Mouse (Mus musculus): ENCODE measurements around the gene Eya2. TPM values are rescaled to one million over a fixed set of nuclear protein-coding genes. Genes with fewer than 3 reads are reported as not detected.

Eya2 gene
- total and polyA plus RNA-seq, 3 experiments, result not detected

- no peak overlapping the region for H3K4me3 ChIP-seq (ENCODE audit: low read depth, low read length)
- DNase-seq (ENCODE audit: low spot score) (no peak), ATAC-seq (ENCODE audit: extremely low read depth, insufficient number of reproducible peaks, low FRiP score, poor library complexity, severe bottlenecking) (no peak)
- H3K4me1 ChIP-seq (ENCODE audit: insufficient read depth, low read depth, low read length), result no peaks in the 10 kb centered on the region
- peaks cover 14% of the 10 kb centered on the region for H3K9me3 ChIP-seq (replicated peaks)
- H3K27me3 ChIP-seq (ENCODE audit: insufficient read depth, low read length), result peaks cover 2% of the 10 kb centered on the region; the same call in 1 of the 2 replicates
- no peaks in the 10 kb centered on the region for H3K36me3 ChIP-seq (replicated peaks)
- no peak for TF ChIP-seq GATA2 (IDR thresholded peaks at IDR 0.05; ENCODE audit: borderline replicate concordance, low read depth, low read length)
- no peak for TF ChIP-seq CTCF (IDR thresholded peaks at IDR 0.05; ENCODE audit: low read depth, low read length)
- no peak for TF ChIP-seq POLR2AphosphoS5 (IDR thresholded peaks at IDR 0.05; ENCODE audit: insufficient replicate concordance, low read depth, low read length)
- no peak for TF ChIP-seq TAL1 (conservative IDR thresholded peaks at IDR 0.05; ENCODE audit: low read depth, low read length)
- no peak for TF ChIP-seq GATA1 (IDR thresholded peaks at IDR 0.05; ENCODE audit: borderline replicate concordance, low read length)
Observed at GRCm38 (mm10) chr2:165597536-165597935, 2.7 kb downstream of the Eya2 start.

DNA sequence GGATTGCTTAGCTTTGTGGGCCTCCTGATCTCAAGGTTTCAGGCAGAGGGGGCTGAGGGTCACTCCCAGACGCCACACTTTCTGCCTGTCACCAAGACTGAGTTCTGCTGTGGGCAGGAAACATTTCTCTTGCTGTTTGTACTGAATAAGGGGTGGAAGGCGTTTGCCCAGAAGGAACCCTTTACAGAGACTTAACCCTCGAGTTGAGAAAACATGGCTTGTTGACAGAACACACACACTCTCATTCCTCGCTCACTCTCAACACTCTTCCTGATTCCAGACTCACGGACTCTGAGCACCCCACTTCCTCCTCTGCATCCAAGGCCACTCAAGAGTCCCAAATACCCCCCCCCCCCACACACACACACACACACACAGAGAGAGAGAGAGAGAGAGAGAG, 3.3 kb downstream of the Eya2 start:
- no peak for TF ChIP-seq GATA1 (IDR thresholded peaks at IDR 0.05; ENCODE audit: borderline replicate concordance, low read length)
- TF ChIP-seq TAL1 (conservative IDR thresholded peaks at IDR 0.05; ENCODE audit: low read depth, low read length), result no peak
- TF ChIP-seq POLR2AphosphoS5 (IDR thresholded peaks at IDR 0.05; ENCODE audit: insufficient replicate concordance, low read depth, low read length), result no peak
- TF ChIP-seq GATA2 (IDR thresholded peaks at IDR 0.05; ENCODE audit: borderline replicate concordance, low read depth, low read length), result no peak
- no peak for TF ChIP-seq CTCF (IDR thresholded peaks at IDR 0.05; ENCODE audit: low read depth, low read length)
- DNase-seq (ENCODE audit: low spot score) (no peak), ATAC-seq (ENCODE audit: extremely low read depth, insufficient number of reproducible peaks, low FRiP score, poor library complexity, severe bottlenecking) (no peak)
- Histone ChIP-seq H3K4me1 (ENCODE audit: insufficient read depth, low read depth, low read length) (no peaks in the 10 kb centered on the region), H3K9me3 (replicated peaks) (peaks cover 14% of the 10 kb centered on the region), H3K4me3 (ENCODE audit: low read depth, low read length) (no peak overlapping the region), H3K27me3 (ENCODE audit: insufficient read depth, low read length) (peaks cover 2% of the 10 kb centered on the region; the same call in 1 of the 2 replicates), H3K36me3 (replicated peaks) (no peaks in the 10 kb centered on the region)

DNA sequence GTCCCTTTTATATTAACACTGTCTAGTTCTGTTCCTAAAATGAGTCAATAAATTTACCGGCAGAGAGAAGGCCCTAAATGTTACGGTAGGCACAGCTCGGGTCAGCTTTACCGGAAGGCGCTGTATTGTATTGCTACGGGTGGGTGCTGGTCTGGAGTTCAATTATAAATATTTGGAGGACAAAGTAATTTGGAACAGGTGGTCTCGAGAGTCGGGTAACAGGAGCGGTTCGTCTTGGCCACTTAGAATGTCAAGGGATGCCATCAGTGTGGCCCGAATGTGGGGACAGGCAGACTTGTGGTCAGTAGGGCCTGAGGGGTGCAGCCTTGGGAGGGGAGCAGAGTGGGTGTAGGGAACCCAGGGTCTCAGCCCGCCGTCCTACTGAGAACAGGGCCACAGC, 4.7 kb downstream of the Eya2 start:
- Histone ChIP-seq H3K27me3 (ENCODE audit: insufficient read depth, low read length) (peaks cover 2% of the 10 kb centered on the region; the same call in 1 of the 2 replicates), H3K9me3 (replicated peaks) (peaks cover 7% of the 10 kb centered on the region), H3K4me3 (ENCODE audit: low read depth, low read length) (no peak overlapping the region), H3K4me1 (ENCODE audit: insufficient read depth, low read depth, low read length) (no peaks in the 10 kb centered on the region), H3K36me3 (replicated peaks) (no peaks in the 10 kb centered on the region)
- DNase-seq (ENCODE audit: low spot score) (no peak), ATAC-seq (ENCODE audit: extremely low read depth, insufficient number of reproducible peaks, low FRiP score, poor library complexity, severe bottlenecking) (no peak)
- TF ChIP-seq POLR2AphosphoS5 (IDR thresholded peaks at IDR 0.05; ENCODE audit: insufficient replicate concordance, low read depth, low read length) (no peak), CTCF (IDR thresholded peaks at IDR 0.05; ENCODE audit: low read depth, low read length) (no peak), GATA1 (IDR thresholded peaks at IDR 0.05; ENCODE audit: borderline replicate concordance, low read length) (no peak), GATA2 (IDR thresholded peaks at IDR 0.05; ENCODE audit: borderline replicate concordance, low read depth, low read length) (no peak), TAL1 (conservative IDR thresholded peaks at IDR 0.05; ENCODE audit: low read depth, low read length) (no peak)

GRCm38 (mm10) chr2:165600926-165601325, 6.1 kb downstream of the Eya2 start:
- Histone ChIP-seq H3K27me3 (ENCODE audit: insufficient read depth, low read length) (peaks cover 2% of the 10 kb centered on the region; the same call in 1 of the 2 replicates), H3K36me3 (replicated peaks) (no peaks in the 10 kb centered on the region), H3K4me3 (ENCODE audit: low read depth, low read length) (no peak overlapping the region), H3K4me1 (ENCODE audit: insufficient read depth, low read depth, low read length) (no peaks in the 10 kb centered on the region), H3K9me3 (replicated peaks) (no peaks in the 10 kb centered on the region)
- DNase-seq (ENCODE audit: low spot score), result no peak
- ATAC-seq (ENCODE audit: extremely low read depth, insufficient number of reproducible peaks, low FRiP score, poor library complexity, severe bottlenecking), result no peak
- TF ChIP-seq GATA2 (IDR thresholded peaks at IDR 0.05; ENCODE audit: borderline replicate concordance, low read depth, low read length) (no peak), GATA1 (IDR thresholded peaks at IDR 0.05; ENCODE audit: borderline replicate concordance, low read length) (no peak), TAL1 (conservative IDR thresholded peaks at IDR 0.05; ENCODE audit: low read depth, low read length) (no peak), POLR2AphosphoS5 (IDR thresholded peaks at IDR 0.05; ENCODE audit: insufficient replicate concordance, low read depth, low read length) (no peak), CTCF (IDR thresholded peaks at IDR 0.05; ENCODE audit: low read depth, low read length) (no peak)

DNA sequence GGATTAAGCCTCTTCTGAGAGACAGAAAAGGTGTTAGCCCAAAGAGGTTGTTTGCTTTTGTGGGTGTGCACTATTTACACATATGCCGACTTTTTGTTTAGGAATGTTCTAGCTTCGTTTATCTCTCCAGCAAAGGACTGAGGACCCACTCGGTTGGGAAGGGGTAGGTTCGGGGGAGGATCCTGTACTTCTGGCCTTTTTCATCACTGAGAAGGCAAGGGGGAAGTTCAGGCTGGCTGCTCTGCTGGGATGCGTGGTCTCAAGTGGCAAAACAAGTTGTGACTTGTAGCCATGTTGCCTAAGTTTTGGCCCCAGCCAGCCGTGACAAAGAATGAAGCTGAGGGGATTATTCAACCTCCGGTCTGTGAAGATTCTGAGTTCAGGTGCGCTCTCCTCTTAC, 6.8 kb downstream of the Eya2 start:
- Histone ChIP-seq H3K27me3 (ENCODE audit: insufficient read depth, low read length) (peaks cover 2% of the 10 kb centered on the region; the same call in 1 of the 2 replicates), H3K4me3 (ENCODE audit: low read depth, low read length) (no peak overlapping the region), H3K9me3 (replicated peaks) (no peaks in the 10 kb centered on the region), H3K4me1 (ENCODE audit: insufficient read depth, low read depth, low read length) (no peaks in the 10 kb centered on the region), H3K36me3 (replicated peaks) (no peaks in the 10 kb centered on the region)
- ATAC-seq (ENCODE audit: extremely low read depth, insufficient number of reproducible peaks, low FRiP score, poor library complexity, severe bottlenecking), result no peak
- DNase-seq (ENCODE audit: low spot score), result no peak
- TF ChIP-seq TAL1 (conservative IDR thresholded peaks at IDR 0.05; ENCODE audit: low read depth, low read length) (no peak), GATA2 (IDR thresholded peaks at IDR 0.05; ENCODE audit: borderline replicate concordance, low read depth, low read length) (no peak), CTCF (IDR thresholded peaks at IDR 0.05; ENCODE audit: low read depth, low read length) (no peak), GATA1 (IDR thresholded peaks at IDR 0.05; ENCODE audit: borderline replicate concordance, low read length) (no peak), POLR2AphosphoS5 (IDR thresholded peaks at IDR 0.05; ENCODE audit: insufficient replicate concordance, low read depth, low read length) (no peak)

GRCm38 (mm10) chr2:165603775-165604174, 8.9 kb downstream of the Eya2 start:
- Histone ChIP-seq H3K36me3 (replicated peaks) (no peaks in the 10 kb centered on the region), H3K9me3 (replicated peaks) (no peaks in the 10 kb centered on the region), H3K4me3 (ENCODE audit: low read depth, low read length) (no peak overlapping the region), H3K27me3 (ENCODE audit: insufficient read depth, low read length) (peaks cover 2% of the 10 kb centered on the region; the same call in 1 of the 2 replicates), H3K4me1 (ENCODE audit: insufficient read depth, low read depth, low read length) (no peaks in the 10 kb centered on the region)
- DNase-seq (ENCODE audit: low spot score) (no peak), ATAC-seq (ENCODE audit: extremely low read depth, insufficient number of reproducible peaks, low FRiP score, poor library complexity, severe bottlenecking) (no peak)
- no peak for TF ChIP-seq POLR2AphosphoS5 (IDR thresholded peaks at IDR 0.05; ENCODE audit: insufficient replicate concordance, low read depth, low read length)
- TF ChIP-seq GATA1 (IDR thresholded peaks at IDR 0.05; ENCODE audit: borderline replicate concordance, low read length), result no peak
- no peak for TF ChIP-seq GATA2 (IDR thresholded peaks at IDR 0.05; ENCODE audit: borderline replicate concordance, low read depth, low read length)
- TF ChIP-seq CTCF (IDR thresholded peaks at IDR 0.05; ENCODE audit: low read depth, low read length), result no peak

Data from G1E (cell line).